Mouse (Mus musculus) bone marrow macrophage, adult 2 months (primary cell): ENCODE measurements around the gene Smim7.

Experiments
- CTCF ChIP-seq: IDR thresholded peaks from 2 replicates; pipeline ENCODE4 v1.5.1; 2012; ENCODE audit warnings: low read depth, mild to moderate bottlenecking, low read length, moderate library complexity
- POLR2A ChIP-seq: IDR thresholded peaks from 2 replicates; pipeline ENCODE4 v1.6.1; 2012; ENCODE audit warnings: mild to moderate bottlenecking, low read depth, low read length, borderline replicate concordance

- TF ChIP-seq POLR2A, result no peak
- no peak for TF ChIP-seq CTCF
These were observed 18.4 kb upstream of the Smim7 start for GRCm38 (mm10) chr8:72589286-72589685.
